ENCODE assay signal across 8 mouse cellular contexts in genomic region chr1:64957021-64957489, GRCm38 (mm10). TPM values are rescaled to one million over a fixed set of nuclear protein-coding genes. Genes with fewer than 3 reads are reported as not detected.
DNase-seq lines count a peak whose midpoint lies in the region; ATAC-seq lines count a peak whose summit lies in the region.

No protein-coding gene starts in this region.

- H3K36me3 ChIP-seq in erythroblast, embryonic 14.5 days (ENCODE audit: control insufficient read depth), result no peaks in the 10 kb centered on the region
- H3K36me3 ChIP-seq in limb, embryonic 15.5 days, result no peaks in the 10 kb centered on the region

- 59% methylated on average over 8 of the region's 8 CpGs for whole genome bisulfite sequencing in limb, embryonic 15.5 days

- ATAC-seq in cerebellum, adult (ENCODE audit: insufficient number of reproducible peaks, low FRiP score, low TSS enrichment), result peak; percentile 65
- ATAC-seq in limb, embryonic 15.5 days (ENCODE audit: insufficient number of reproducible peaks, low FRiP score, low TSS enrichment, low read depth), result no peak

- H3K27ac ChIP-seq in limb, embryonic 15.5 days, result no peak overlapping the region

- peaks cover 20% of the 10 kb centered on the region for H3K4me1 ChIP-seq in erythroblast, embryonic 14.5 days (ENCODE audit: control insufficient read depth)
- H3K4me1 ChIP-seq in limb, embryonic 15.5 days, result no peaks in the 10 kb centered on the region

- peak overlapping the region; percentile 90 for H3K4me3 ChIP-seq in erythroblast, embryonic 14.5 days (replicated peaks)
- peak overlapping the region; percentile 85 for H3K4me3 ChIP-seq in limb, embryonic 15.5 days

- DNase-seq in cerebellum, postnatal 36 days, result no peak
- DNase-seq in A20 (ENCODE audit: low read depth, low spot score), result peak; percentile 84
- peak; percentile 68 for DNase-seq in retina, embryonic 14.5 days (ENCODE audit: low spot score)
- DNase-seq in left cerebral cortex, adult 9 months (ENCODE audit: low spot score in 2 of 2), result no peak
- no peak for DNase-seq in left cerebral cortex, adult 11 months (ENCODE audit: low spot score)

- H3K4me2 ChIP-seq in limb, embryonic 15.5 days, result peak overlapping the region; percentile 48

- no peaks in the 10 kb centered on the region for H3K27me3 ChIP-seq in erythroblast, embryonic 14.5 days (ENCODE audit: control insufficient read depth)
- no peaks in the 10 kb centered on the region for H3K27me3 ChIP-seq in limb, embryonic 15.5 days

- no peaks in the 10 kb centered on the region for H3K9me3 ChIP-seq in erythroblast, embryonic 14.5 days (ENCODE audit: control insufficient read depth, low read length)
- no peaks in the 10 kb centered on the region for H3K9me3 ChIP-seq in limb, embryonic 15.5 days

- H3K9ac ChIP-seq in limb, embryonic 15.5 days, result peak overlapping the region; percentile 71; the same call in 1 of the 2 replicates

RNA-seq across cellular contexts. Expression of gene Plekhm3, which starts 0.4 kb away (rescaled TPM):
- polyA plus RNA-seq in erythroblast, embryonic 14.5 days (2012), result 0.03 TPM in 2 replicates
- polyA plus RNA-seq in limb, embryonic 15.5 days (2015; fragmentation: Nextera tagmentation; extraction: Ambion mirVana), result 5.4 and 6.6 TPM in 2 replicates

Comparison
In these comparisons a context has a peak if more than half of its experiments do, and no peak if none do; other contexts are left out.
1. DNase-seq: peak in A20 (single experiment) and retina, embryonic 14.5 days (single experiment); none in cerebellum, postnatal 36 days (0 of 2), left cerebral cortex, adult 9 months (0 of 2) and left cerebral cortex, adult 11 months (single experiment).